Mouse (Mus musculus) macrophage (primary cell): ENCODE measurements at regions not wholly inside any gene's neighbourhood (a gene's known extent, or its start where the extent isn't known, plus 50 kb on each side); places are given as distances from the start of the nearest gene placed in this dataset.
"Not testable (repeated sequence)": the region's sequence is repeated elsewhere in the genome, so short reads cannot be mapped to it uniquely, and the experiment has no call there.

Experiments used
- H3K27ac ChIP-seq: fragments of 350-480 bp; formaldehyde crosslinking; 2 replicates; pipeline ENCODE4 v1.9.0; 2021
- H3K36me3 ChIP-seq: fragments of 350-480 bp; formaldehyde crosslinking; 2 replicates; pipeline ENCODE4 v1.9.0; 2021; ENCODE audit errors: inconsistent target
- H3K4me3 ChIP-seq: fragments of 350-480 bp; formaldehyde crosslinking; 2 replicates; pipeline ENCODE4 v1.9.0; 2021; ENCODE audit errors: inconsistent target
- H3K79me2 ChIP-seq: fragments of 350-480 bp; formaldehyde crosslinking; 2 replicates; pipeline ENCODE4 v1.9.0; 2021; ENCODE audit errors: inconsistent target
- WGBS: methylation state at CpG from one replicate; pipeline ENCODE4 v1.1.7; 2026; ENCODE audit warnings: inconsistent platforms; ENCODE audit not compliant: missing documents; 5-methylcytosine and 5-hydroxymethylcytosine counted together

- WGBS: 0% methylated on average over 1 of the region's 3 CpGs
- H3K79me2 ChIP-seq, H3K27ac ChIP-seq, H3K36me3 ChIP-seq, H3K4me3 ChIP-seq: not testable (repeated sequence)
Observed at GRCm38 (mm10) chr14:52726680-52727079, 231.1 kb upstream of the Olfr1507 start.

GRCm38 (mm10) chr14:52724988-52725387, 229.4 kb upstream of the Olfr1507 start:
- not testable (repeated sequence) for H3K4me3 ChIP-seq, H3K27ac ChIP-seq, H3K36me3 ChIP-seq, H3K79me2 ChIP-seq
- no CpG with 5 or more reads among the region's 1 CpGs for WGBS

- H3K36me3 ChIP-seq: no peaks in the 10 kb centered on the region
- H3K4me3 ChIP-seq: no peak overlapping the region
- 30% methylated on average over 9 of the region's 9 CpGs for WGBS
- no peak overlapping the region for H3K27ac ChIP-seq
- H3K79me2 ChIP-seq: no peaks in the 10 kb centered on the region
Observed at GRCm38 (mm10) chr14:52720640-52721039, 225.1 kb upstream of the Olfr1507 start.

- not testable (repeated sequence) for H3K79me2 ChIP-seq, H3K36me3 ChIP-seq, H3K27ac ChIP-seq, H3K4me3 ChIP-seq
- WGBS: no CpG with 5 or more reads among the region's 1 CpGs
Observed at GRCm38 (mm10) chr14:52700851-52701250, 205.3 kb upstream of the Olfr1507 start.

DNA sequence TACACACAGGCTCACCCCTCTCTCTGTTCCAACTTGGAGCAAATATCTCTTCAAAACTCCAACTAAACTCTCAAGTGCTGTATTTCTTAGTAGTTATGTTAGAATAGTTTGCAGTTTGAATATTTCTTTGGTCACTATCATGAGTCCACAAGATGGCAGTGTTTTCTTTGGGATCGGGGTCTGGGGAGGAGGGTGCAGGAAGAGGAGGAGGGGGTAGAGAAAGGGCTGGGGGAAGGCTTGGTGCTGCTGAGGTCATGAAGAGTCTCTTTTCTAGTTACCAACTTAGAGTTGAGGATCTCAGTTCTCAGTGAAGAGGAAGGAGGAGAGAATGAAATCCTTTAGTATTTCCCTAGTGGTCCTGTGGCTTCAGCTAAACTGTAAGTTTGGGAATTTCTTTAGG, 188.1 kb upstream of the Olfr1507 start:
- H3K79me2 ChIP-seq, H3K36me3 ChIP-seq, H3K4me3 ChIP-seq, H3K27ac ChIP-seq: not testable (repeated sequence)
- WGBS: no CpG with 5 or more reads among the region's 1 CpGs

GRCm38 (mm10) chr14:52654355-52654754, 158.8 kb upstream of the Olfr1507 start:
- Histone ChIP-seq H3K27ac (no peak overlapping the region), H3K36me3 (no peaks in the 10 kb centered on the region), H3K4me3 (no peak overlapping the region), H3K79me2 (no peaks in the 10 kb centered on the region)
- 45% methylated on average over 6 of the region's 6 CpGs for WGBS

DNA sequence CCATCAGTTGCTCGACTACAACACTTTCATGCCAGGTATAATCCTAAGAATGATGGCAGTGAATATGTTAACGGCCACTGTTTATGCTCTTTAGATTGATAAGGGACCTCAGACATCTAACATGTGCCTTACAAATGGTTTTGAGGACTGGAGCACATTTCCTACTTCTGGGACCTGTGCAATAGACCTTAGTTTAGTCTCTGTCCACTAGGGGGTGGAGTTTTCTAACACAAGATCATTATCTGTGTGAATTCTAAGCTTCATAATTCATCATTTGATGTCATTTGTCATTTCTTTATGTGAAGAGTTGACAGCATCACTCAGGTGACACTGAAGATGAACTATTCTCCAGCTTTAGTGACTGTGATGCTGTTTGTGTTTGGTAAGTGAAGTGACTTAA, 142.6 kb upstream of the Olfr1507 start:
- WGBS: 71% methylated on average over 2 of the region's 2 CpGs
- Histone ChIP-seq H3K4me3 (no peak overlapping the region), H3K27ac (no peak overlapping the region)

DNA sequence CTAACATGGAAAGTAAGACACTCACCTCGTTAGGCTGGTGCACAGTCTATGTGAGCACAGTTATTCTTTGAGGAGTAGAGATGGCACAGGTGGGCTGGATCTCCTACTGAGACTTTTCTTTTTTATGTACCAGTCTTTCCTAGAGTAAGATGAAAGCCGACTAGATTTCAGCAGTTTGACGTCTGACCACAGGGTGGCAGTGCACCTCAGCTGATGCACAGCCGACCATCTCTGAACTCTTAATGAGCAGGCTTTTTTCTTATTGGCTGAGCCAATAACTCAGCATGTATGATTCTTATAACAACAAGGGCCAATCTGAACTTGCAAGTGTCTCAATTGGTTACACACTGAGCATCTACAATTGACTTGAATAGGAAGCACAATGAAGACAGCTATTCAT, 126.6 kb upstream of the Olfr1507 start:
- no peak overlapping the region for H3K27ac ChIP-seq
- 13% methylated on average over 4 of the region's 4 CpGs for WGBS
- no peak overlapping the region for H3K4me3 ChIP-seq
- H3K79me2 ChIP-seq: no peaks in the 10 kb centered on the region
- no peaks in the 10 kb centered on the region for H3K36me3 ChIP-seq

More for the DNA sequence above, 142.6 kb upstream of the Olfr1507 start:
- Histone ChIP-seq H3K79me2 (no peaks in the 10 kb centered on the region), H3K36me3 (no peaks in the 10 kb centered on the region)

DNA sequence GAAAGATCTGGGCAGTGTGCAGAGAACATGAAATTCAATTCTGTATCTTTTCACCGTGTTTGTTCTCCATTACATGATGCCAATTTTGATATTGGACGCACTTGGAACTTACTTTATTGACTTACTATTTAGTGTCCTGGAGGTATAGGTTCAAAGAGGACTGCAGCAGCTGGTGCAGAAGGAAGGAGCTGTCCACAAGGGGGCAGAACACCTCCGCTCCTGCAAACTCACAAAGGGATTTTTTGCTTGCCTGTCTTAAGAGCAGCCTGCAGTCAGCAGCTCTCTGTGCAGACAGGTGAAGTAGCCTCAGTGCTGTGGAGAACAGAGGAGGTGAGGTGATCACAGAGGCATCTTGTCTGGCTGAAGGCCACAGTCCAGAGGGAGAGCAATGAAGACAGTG, 84.8 kb upstream of the Olfr1507 start:
- Histone ChIP-seq H3K4me3 (no peak overlapping the region), H3K36me3 (no peaks in the 10 kb centered on the region), H3K27ac (no peak overlapping the region), H3K79me2 (no peaks in the 10 kb centered on the region)
- 65% methylated on average over 2 of the region's 3 CpGs for WGBS

DNA sequence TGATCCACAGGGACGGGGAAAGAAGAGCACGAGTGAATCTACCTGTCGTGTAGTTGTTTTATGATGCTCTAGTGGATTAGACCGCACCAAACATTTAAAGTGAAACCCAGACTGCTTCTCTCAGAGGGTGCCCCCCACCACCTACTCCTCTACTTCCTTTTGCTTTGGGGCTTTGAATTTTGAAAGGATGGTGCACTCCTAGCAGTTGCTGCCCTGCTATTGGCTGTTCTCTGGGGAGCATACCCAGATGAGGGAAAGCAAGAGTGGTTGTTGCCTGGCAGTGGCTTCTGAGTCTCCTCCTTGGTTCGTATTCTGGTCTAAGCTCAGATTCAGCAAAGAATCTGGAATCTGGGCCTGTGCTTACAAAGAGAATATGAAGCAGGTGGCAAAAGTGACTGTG, 71.4 kb upstream of the Olfr1507 start:
- no peaks in the 10 kb centered on the region for H3K36me3 ChIP-seq
- H3K79me2 ChIP-seq: no peaks in the 10 kb centered on the region
- 31% methylated on average over 5 of the region's 5 CpGs for WGBS
- no peak overlapping the region for H3K27ac ChIP-seq
- H3K4me3 ChIP-seq: no peak overlapping the region

- H3K79me2 ChIP-seq: no peaks in the 10 kb centered on the region
Observed at GRCm38 (mm10) chr14:52565606-52566005, 70.1 kb upstream of the Olfr1507 start.

DNA sequence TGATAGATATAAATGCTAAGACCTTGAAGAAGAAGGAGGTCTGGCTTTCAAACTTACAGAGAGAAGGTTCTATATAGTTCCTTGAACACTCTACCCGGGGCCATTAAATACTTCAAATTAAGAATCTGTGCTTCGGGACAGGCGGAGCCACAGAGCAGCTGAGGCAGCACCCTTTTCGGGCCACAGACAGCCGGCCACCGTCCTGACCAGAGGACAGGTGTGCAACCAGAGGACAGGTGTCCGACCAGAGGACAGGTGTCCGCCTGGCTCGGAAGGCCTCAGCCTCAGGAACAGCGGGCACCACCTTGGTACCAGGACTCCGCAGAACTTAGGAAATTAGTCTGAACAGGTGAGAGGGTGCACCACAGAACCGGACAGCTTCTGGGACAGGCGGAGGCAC, 60.8 kb upstream of the Olfr1507 start:
- H3K4me3 ChIP-seq, H3K27ac ChIP-seq, H3K79me2 ChIP-seq, H3K36me3 ChIP-seq: not testable (repeated sequence)
- WGBS: 90% methylated on average over 10 of the region's 13 CpGs

More at GRCm38 (mm10) chr14:52565606-52566005, 70.1 kb upstream of the Olfr1507 start:
- Histone ChIP-seq H3K36me3 (no peaks in the 10 kb centered on the region), H3K27ac (no peak overlapping the region), H3K4me3 (no peak overlapping the region)
- WGBS: 0% methylated on average over 3 of the region's 4 CpGs

- Histone ChIP-seq H3K36me3 (no peaks in the 10 kb centered on the region), H3K79me2 (no peaks in the 10 kb centered on the region), H3K4me3 (no peak overlapping the region)
Observed at GRCm38 (mm10) chr14:52553399-52553798, 57.9 kb upstream of the Olfr1507 start.

GRCm38 (mm10) chr14:52547933-52548332, 52.4 kb upstream of the Olfr1507 start:
- no peak overlapping the region for H3K27ac ChIP-seq
- H3K36me3 ChIP-seq: no peaks in the 10 kb centered on the region
- H3K79me2 ChIP-seq: no peaks in the 10 kb centered on the region
- WGBS: 28% methylated on average over 1 of the region's 1 CpGs
- H3K4me3 ChIP-seq: no peak overlapping the region

More at GRCm38 (mm10) chr14:52553399-52553798, 57.9 kb upstream of the Olfr1507 start:
- no peak overlapping the region for H3K27ac ChIP-seq
